Mouse (Mus musculus): ENCODE measurements at regions not wholly inside any gene's neighbourhood (a gene's known extent, or its start where the extent isn't known, plus 50 kb on each side); places are given as distances from the start of the nearest gene placed in this dataset.

GRCm38 (mm10) chr9:63896073-63896807, 125.6 kb downstream of the Smad6 start:
- no peak for DNase-seq

GRCm38 (mm10) chr9:63892235-63892971, 129.5 kb downstream of the Smad6 start:
- DNase-seq, result no peak

- no peak for DNase-seq
Observed at GRCm38 (mm10) chr9:63890717-63891116, 131.1 kb downstream of the Smad6 start.

- DNase-seq, result no peak
Observed at GRCm38 (mm10) chr9:63889570-63889969, 131.8 kb upstream of the Smad3 start.

- DNase-seq, result no peak
Observed at GRCm38 (mm10) chr9:63884971-63885370, 127.2 kb upstream of the Smad3 start.

GRCm38 (mm10) chr9:63883738-63884520, 126.1 kb upstream of the Smad3 start:
- DNase-seq, result no peak

- no peak for DNase-seq
Observed at GRCm38 (mm10) chr9:63881692-63882091, 123.9 kb upstream of the Smad3 start.

- no peak for DNase-seq
Observed at GRCm38 (mm10) chr9:63881261-63881563, 123.4 kb upstream of the Smad3 start.

GRCm38 (mm10) chr9:63880487-63881260, 122.9 kb upstream of the Smad3 start:
- DNase-seq, result no peak

- DNase-seq, result no peak
Observed at GRCm38 (mm10) chr9:63879710-63880428, 122.1 kb upstream of the Smad3 start.

- no peak for DNase-seq
Observed at GRCm38 (mm10) chr9:63877864-63878263, 120.1 kb upstream of the Smad3 start.

GRCm38 (mm10) chr9:63876886-63877285, 119.1 kb upstream of the Smad3 start:
- DNase-seq, result no peak

GRCm38 (mm10) chr9:63876023-63876422, 118.2 kb upstream of the Smad3 start:
- no peak for DNase-seq

- no peak for DNase-seq
Observed at GRCm38 (mm10) chr9:63875193-63875592, 117.4 kb upstream of the Smad3 start.

- DNase-seq, result no peak
Observed at GRCm38 (mm10) chr9:63864350-63864749, 106.6 kb upstream of the Smad3 start.

GRCm38 (mm10) chr9:63863328-63863727, 105.5 kb upstream of the Smad3 start:
- no peak for DNase-seq

- no peak for DNase-seq
Observed at GRCm38 (mm10) chr9:63862427-63862826, 104.6 kb upstream of the Smad3 start.

- DNase-seq, result no peak
Observed at GRCm38 (mm10) chr9:63861418-63861817, 103.6 kb upstream of the Smad3 start.

- no peak for DNase-seq
Observed at GRCm38 (mm10) chr9:63860196-63860595, 102.4 kb upstream of the Smad3 start.

- peak; percentile 65 for DNase-seq
Observed at GRCm38 (mm10) chr9:63856065-63856736, 98.4 kb upstream of the Smad3 start.

GRCm38 (mm10) chr9:63851809-63852208, 94.0 kb upstream of the Smad3 start:
- no peak for DNase-seq

GRCm38 (mm10) chr9:63850316-63850693, 92.5 kb upstream of the Smad3 start:
- DNase-seq, result no peak
